ENCODE assay signal across 9 mouse cellular contexts in genomic region chr13:113265257-113265656, GRCm38 (mm10). TPM values are rescaled to one million over a fixed set of nuclear protein-coding genes. Genes with fewer than 3 reads are reported as not detected.
DNase-seq lines count a peak whose midpoint lies in the region; ATAC-seq and TF ChIP-seq lines count a peak whose summit lies in the region.
"Had no signal": no experiment of that assay in that cellular context is flagged by ENCODE, and none has a peak within 500 bp of the region (broad histone marks: within the 10 kb centered on the region; RNA-seq: fewer than 3 reads in every experiment).

No protein-coding gene starts in this region.

- H3K27me3 ChIP-seq in cerebellum, adult 2 months (ENCODE audit: control insufficient read depth, insufficient read depth, low read length): no peaks in the 10 kb centered on the region
- H3K27me3 ChIP-seq in kidney, postnatal 0 days (ENCODE audit: insufficient read depth, low read length): no peaks in the 10 kb centered on the region; the same call in 1 of the 2 replicates
- H3K27me3 ChIP-seq in kidney, embryonic 16.5 days (ENCODE audit: insufficient read depth, low read length): no peaks in the 10 kb centered on the region
- H3K27me3 ChIP-seq in lung, postnatal 0 days (replicated peaks; ENCODE audit: insufficient read depth, low read length): no peaks in the 10 kb centered on the region
- H3K27me3 ChIP-seq: heart, embryonic 13.5 days had no signal

- TF ChIP-seq EP300 in lung, postnatal 0 days (IDR thresholded peaks at IDR 0.05): no peak

- H3K4me2 ChIP-seq in kidney, postnatal 0 days (ENCODE audit: low read length): no peak overlapping the region
- H3K4me2 ChIP-seq in kidney, embryonic 16.5 days (replicated peaks; ENCODE audit: low read depth, low read length): no peak overlapping the region
- H3K4me2 ChIP-seq in lung, postnatal 0 days (replicated peaks; ENCODE audit: low read depth, low read length): no peak overlapping the region
- H3K4me2 ChIP-seq: heart, embryonic 13.5 days had no signal

- ATAC-seq in kidney, postnatal 0 days (replicated peaks; ENCODE audit: low FRiP score, low read depth): no peak
- ATAC-seq in kidney, embryonic 16.5 days (ENCODE audit: low FRiP score, low TSS enrichment): no peak
- no peak for ATAC-seq in lung, postnatal 0 days

- H3K4me3 ChIP-seq in cerebellum, adult 2 months (replicated peaks; ENCODE audit: insufficient read depth, low read depth, low read length): no peak overlapping the region
- no peak overlapping the region for H3K4me3 ChIP-seq in kidney, postnatal 0 days (replicated peaks; ENCODE audit: low read depth, low read length)
- H3K4me3 ChIP-seq in kidney, embryonic 16.5 days (ENCODE audit: low read length): no peak overlapping the region
- no peak overlapping the region for H3K4me3 ChIP-seq in lung, postnatal 0 days (ENCODE audit: low read depth, low read length)
- H3K4me3 ChIP-seq: heart, embryonic 13.5 days had no signal

- peak; percentile 8; the same call in 1 of the 2 replicates for TF ChIP-seq CTCF in cerebellum, adult 2 months (IDR thresholded peaks at IDR 0.05; ENCODE audit: borderline replicate concordance, insufficient read depth, low read depth, low read length)
- TF ChIP-seq CTCF in kidney, postnatal 0 days (IDR thresholded peaks at IDR 0.05; ENCODE audit: low read depth): peak; percentile 76
- TF ChIP-seq CTCF in lung, postnatal 0 days (IDR thresholded peaks at IDR 0.05): peak; percentile 75

- no peaks in the 10 kb centered on the region for H3K9me3 ChIP-seq in kidney, postnatal 0 days (replicated peaks; ENCODE audit: low read length)
- no peaks in the 10 kb centered on the region for H3K9me3 ChIP-seq in kidney, embryonic 16.5 days (ENCODE audit: low read length)
- no peaks in the 10 kb centered on the region for H3K9me3 ChIP-seq in lung, postnatal 0 days (ENCODE audit: low read length)
- H3K9me3 ChIP-seq: heart, embryonic 13.5 days had no signal

- no peak for DNase-seq in cerebellum, adult 2 months
- no peak for DNase-seq in cerebellum, adult 11 months
- DNase-seq in kidney, postnatal 0 days (ENCODE audit: low spot score): peak; percentile 72
- DNase-seq in adrenal gland, postnatal 25 days: peak; percentile 60
- DNase-seq in induced T-regulatory cell, adult 2 months (ENCODE audit: low read depth): peak; percentile 81
- peak; percentile 73 for DNase-seq in lung, postnatal 0 days (ENCODE audit: low spot score)
- DNase-seq in thymus, postnatal 4 days: peak; percentile 78

- H3K27ac ChIP-seq in cerebellum, adult 2 months (ENCODE audit: insufficient read depth, low read length): no peak overlapping the region
- H3K27ac ChIP-seq in kidney, postnatal 0 days: no peak overlapping the region
- no peak overlapping the region for H3K27ac ChIP-seq in kidney, embryonic 16.5 days (ENCODE audit: low read length)
- H3K27ac ChIP-seq in lung, postnatal 0 days (ENCODE audit: low read length): no peak overlapping the region
- H3K27ac ChIP-seq: heart, embryonic 13.5 days had no signal

- H3K36me3 ChIP-seq in kidney, postnatal 0 days (ENCODE audit: insufficient read depth, low read length): no peaks in the 10 kb centered on the region
- H3K36me3 ChIP-seq in kidney, embryonic 16.5 days (ENCODE audit: insufficient read depth, low read length): no peaks in the 10 kb centered on the region
- H3K36me3 ChIP-seq in lung, postnatal 0 days (ENCODE audit: insufficient read depth, low read length): no peaks in the 10 kb centered on the region
- H3K36me3 ChIP-seq: heart, embryonic 13.5 days had no signal

- H3K4me1 ChIP-seq in cerebellum, adult 2 months (ENCODE audit: control insufficient read depth, insufficient read depth, low read length): no peaks in the 10 kb centered on the region
- H3K4me1 ChIP-seq in kidney, postnatal 0 days (replicated peaks; ENCODE audit: insufficient read depth, low read length): no peaks in the 10 kb centered on the region
- no peaks in the 10 kb centered on the region for H3K4me1 ChIP-seq in kidney, embryonic 16.5 days (ENCODE audit: insufficient read depth, low read length)
- H3K4me1 ChIP-seq in lung, postnatal 0 days (ENCODE audit: insufficient read depth, low read depth, low read length): no peaks in the 10 kb centered on the region

- WGBS in cerebellum, adult 2 months: 24% methylated on average over 13 of the region's 13 CpGs
- 31% methylated on average over 13 of the region's 13 CpGs for WGBS in kidney, postnatal 0 days
- 25% methylated on average over 13 of the region's 13 CpGs for WGBS in kidney, embryonic 16.5 days
- WGBS in lung, postnatal 0 days: 18% methylated on average over 13 of the region's 13 CpGs

- no peak overlapping the region for H3K9ac ChIP-seq in kidney, postnatal 0 days (ENCODE audit: low read depth, low read length)
- no peak overlapping the region for H3K9ac ChIP-seq in kidney, embryonic 16.5 days (replicated peaks; ENCODE audit: low read length)
- H3K9ac ChIP-seq in lung, postnatal 0 days (replicated peaks; ENCODE audit: low read depth): no peak overlapping the region
- H3K9ac ChIP-seq: heart, embryonic 13.5 days had no signal

- TF ChIP-seq POLR2A in cerebellum, adult 2 months (IDR thresholded peaks at IDR 0.05; ENCODE audit: borderline replicate concordance, insufficient read depth, low read length): no peak

RNA-seq across cellular contexts. Expression of gene BC067074, which starts 27.7 kb away (rescaled TPM):
- polyA plus RNA-seq in cerebellum, adult 2 months (2012; rRNA removed): 0.87 and 1.1 TPM in 2 replicates
- polyA plus RNA-seq in kidney, postnatal 0 days (2015; fragmentation: Nextera tagmentation; extraction: Ambion mirVana): 4.6 and 4.8 TPM in 2 replicates
- 6.1 and 6.3 TPM in 2 replicates for polyA plus RNA-seq in kidney, embryonic 16.5 days (2015; fragmentation: Nextera tagmentation; extraction: Ambion mirVana)
- total RNA-seq in adrenal gland, postnatal 25 days (2021): 0.81 and 0.85 TPM in 2 replicates
- 3.3 and 4.2 TPM in 2 replicates for polyA plus RNA-seq in lung, postnatal 0 days (2015; fragmentation: Nextera tagmentation; extraction: Ambion mirVana)

RNA-seq across cellular contexts. Expression of gene Gzmk, which starts 39.5 kb away (rescaled TPM):
- polyA plus RNA-seq in cerebellum, adult 2 months (2012; rRNA removed): not detected in 2 replicates
- not detected in 2 replicates for polyA plus RNA-seq in kidney, postnatal 0 days (2015; fragmentation: Nextera tagmentation; extraction: Ambion mirVana)
- polyA plus RNA-seq in kidney, embryonic 16.5 days (2015; fragmentation: Nextera tagmentation; extraction: Ambion mirVana): not detected in 2 replicates
- not detected in 2 replicates for total RNA-seq in adrenal gland, postnatal 25 days (2021)
- polyA plus RNA-seq in lung, postnatal 0 days (2015; fragmentation: Nextera tagmentation; extraction: Ambion mirVana): not detected in 2 replicates
- polyA plus RNA-seq: heart, embryonic 13.5 days had no signal

RNA-seq across cellular contexts. Expression of gene Esm1, which starts 55.8 kb away (rescaled TPM):
- polyA plus RNA-seq in cerebellum, adult 2 months (2012; rRNA removed): 0.07 and 0.14 TPM in 2 replicates
- polyA plus RNA-seq in kidney, postnatal 0 days (2015; fragmentation: Nextera tagmentation; extraction: Ambion mirVana): 4.3 and 5.0 TPM in 2 replicates
- 8.0 and 9.5 TPM in 2 replicates for polyA plus RNA-seq in kidney, embryonic 16.5 days (2015; fragmentation: Nextera tagmentation; extraction: Ambion mirVana)
- 8.4 and 11.5 TPM in 2 replicates for total RNA-seq in adrenal gland, postnatal 25 days (2021)
- polyA plus RNA-seq in lung, postnatal 0 days (2015; fragmentation: Nextera tagmentation; extraction: Ambion mirVana): 4.8 and 5.3 TPM in 2 replicates

Comparison
In these comparisons a context has a peak if more than half of its experiments do, and no peak if none do; other contexts are left out.
1. DNase-seq: peak in kidney, postnatal 0 days (single experiment), adrenal gland, postnatal 25 days (single experiment), induced T-regulatory cell, adult 2 months (single experiment), lung, postnatal 0 days (single experiment) and thymus, postnatal 4 days (single experiment); none in cerebellum, adult 2 months (0 of 2) and cerebellum, adult 11 months (single experiment).
2. CTCF ChIP-seq: peak in every context shown above with its lines; median percentile 76 in kidney, postnatal 0 days; 75 in lung, postnatal 0 days; 8 in cerebellum, adult 2 months.